Mouse (Mus musculus) frontal cortex, adult 2 months (tissue): ENCODE measurements around the gene Vps72. TPM values are rescaled to one million over a fixed set of nuclear protein-coding genes. Genes with fewer than 3 reads are reported as not detected.
"Not testable (repeated sequence)": the region's sequence is repeated elsewhere in the genome, so short reads cannot be mapped to it uniquely, and the experiment has no call there.

Source experiments
- DNase-seq, 2 experiments: peaks; one replicate each; pipeline ENCODE4 v3.0.0; 2022; ENCODE audit warnings: low spot score in 1 of 2; ENCODE audit errors: extremely low spot score in 1 of 2
- polyA plus RNA-seq: library from polyadenylated mRNA; depleted of rRNA; stranded (reverse); fragments of >200 nt; gene quantifications from 2 replicates; pipeline ENCODE4 v1.2.3, GENCODE M21; 2012; rRNA removed

Gene Vps72
- polyA plus RNA-seq: 58.0 and 60.9 TPM in 2 replicates

DNA sequence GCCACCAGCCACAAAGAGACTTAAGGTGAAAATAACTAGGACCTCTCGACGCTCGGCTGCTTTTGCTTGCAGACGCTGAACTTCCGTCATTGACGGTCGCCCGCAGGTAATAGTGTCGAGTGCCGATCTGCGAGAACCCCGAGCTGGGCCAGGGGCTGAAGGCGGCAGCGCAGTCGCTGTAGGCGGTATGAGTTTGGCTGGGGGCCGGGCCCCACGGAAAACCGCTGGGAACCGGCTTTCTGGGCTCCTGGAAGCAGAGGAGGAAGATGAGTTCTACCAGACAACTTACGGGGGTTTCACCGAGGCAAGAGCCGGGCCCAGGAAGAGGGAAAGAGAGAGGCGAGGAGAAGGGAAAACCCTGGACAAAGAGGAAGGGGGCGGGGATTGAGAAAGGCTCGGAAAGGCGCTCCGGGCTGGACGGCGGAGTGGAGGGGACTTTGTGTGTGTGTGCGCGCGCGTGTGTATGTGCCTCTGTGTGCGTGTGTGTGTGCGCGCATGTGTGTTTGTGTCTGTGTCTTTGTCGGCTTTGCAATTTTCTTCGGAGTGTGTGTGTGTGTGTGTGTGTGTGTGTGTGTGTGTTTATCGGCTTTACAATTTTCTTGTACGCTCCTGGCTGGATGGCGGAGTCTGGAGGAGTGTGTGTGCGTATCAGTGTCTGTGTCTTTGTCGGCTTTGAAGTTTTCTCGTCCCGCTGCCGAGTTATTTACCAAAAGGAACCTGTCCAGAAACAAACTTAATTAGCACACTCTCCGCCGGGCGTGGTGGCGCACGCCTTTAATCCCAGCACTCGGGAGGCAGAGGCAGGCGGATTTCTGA, at the start of gene Vps72:
TSS of gene Vps72 (plus strand) at position 112 of the 816 bp plus-strand sequence.
- peak; percentile 87 to 94 for DNase-seq

DNA sequence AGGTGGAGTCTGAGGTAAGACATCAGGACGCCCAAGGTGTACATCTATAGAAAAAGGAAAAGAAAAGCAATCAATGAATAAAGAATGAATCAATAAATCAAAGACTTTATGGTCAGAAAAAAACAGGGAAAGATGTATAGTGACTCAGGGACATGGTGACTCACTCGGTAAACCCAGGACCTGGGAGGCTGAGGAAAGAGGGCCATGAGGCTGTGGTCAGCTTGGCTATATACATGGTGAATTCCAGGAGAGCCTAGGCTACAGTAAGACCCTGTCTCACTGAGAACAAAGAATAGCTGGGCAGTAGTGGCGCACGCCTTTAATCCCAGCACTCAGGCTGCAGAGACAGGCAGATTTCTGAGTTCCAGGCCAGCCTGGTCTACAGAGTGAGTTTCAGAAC, 47.1 kb upstream of the Vps72 start:
- no peak for DNase-seq

DNA sequence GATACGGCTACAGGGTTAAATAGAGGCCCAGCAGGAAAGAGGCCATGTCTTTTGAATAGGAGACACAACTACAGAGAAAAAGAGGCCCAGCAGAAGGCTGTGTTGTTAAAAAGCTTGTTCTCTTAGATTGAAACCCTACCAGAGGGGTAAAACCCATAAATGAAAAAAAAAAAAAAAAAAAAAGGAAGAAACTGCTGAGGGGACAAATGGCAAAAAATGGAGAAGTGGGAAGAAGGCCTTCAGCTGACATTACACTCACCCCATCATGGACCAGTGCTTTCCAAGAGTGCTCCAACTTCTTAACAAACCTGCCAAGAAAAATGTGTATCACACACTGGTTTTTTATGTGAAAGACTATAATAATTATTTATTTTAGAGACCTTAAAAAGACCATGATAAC, 45.3 kb upstream of the Vps72 start:
- DNase-seq: no peak

DNA sequence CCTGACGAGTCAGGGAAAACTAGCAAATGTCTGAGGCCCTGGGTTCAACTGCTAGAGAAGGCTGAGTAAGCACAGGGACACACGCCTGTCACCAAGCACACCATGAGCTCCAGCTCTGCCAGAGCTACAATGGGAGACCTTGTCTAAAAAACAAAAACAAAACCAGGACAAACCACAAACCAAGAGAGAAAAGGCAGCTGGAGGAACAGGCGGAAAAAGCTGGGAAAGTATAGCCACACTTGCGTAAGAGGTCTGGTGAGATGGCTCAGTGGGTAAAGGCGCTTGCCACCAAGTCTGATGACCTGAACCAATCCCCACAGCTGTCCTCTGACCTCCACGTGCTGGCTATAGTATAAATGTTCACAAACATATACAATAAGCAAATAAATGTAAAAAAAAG, 44.7 kb upstream of the Vps72 start:
- no peak for DNase-seq

- DNase-seq: peak; percentile 38 to 58
These were observed 44.3 kb upstream of the Vps72 start for GRCm38 (mm10) chr3:95066570-95066969.

GRCm38 (mm10) chr3:95071606-95072005, 39.2 kb upstream of the Vps72 start:
- no peak for DNase-seq

GRCm38 (mm10) chr3:95088071-95088470, 22.8 kb upstream of the Vps72 start:
- no peak for DNase-seq

GRCm38 (mm10) chr3:95100854-95101253, 10.0 kb upstream of the Vps72 start:
- no peak for DNase-seq

- peak in 1 of 2 experiments; percentile 75 for DNase-seq
These were observed 5.7 kb upstream of the Vps72 start for GRCm38 (mm10) chr3:95105121-95105520.

- DNase-seq: peak in 1 of 2 experiments; percentile 35
These were observed 5.1 kb upstream of the Vps72 start for GRCm38 (mm10) chr3:95105586-95106337.

GRCm38 (mm10) chr3:95106338-95107117, 4.3 kb upstream of the Vps72 start, which contains the start of gene Pip5k1a:
Gene Pip5k1a, minus strand, starts transcription at chr3:95106930.
- peak; percentile 95 to 99 for DNase-seq

DNA sequence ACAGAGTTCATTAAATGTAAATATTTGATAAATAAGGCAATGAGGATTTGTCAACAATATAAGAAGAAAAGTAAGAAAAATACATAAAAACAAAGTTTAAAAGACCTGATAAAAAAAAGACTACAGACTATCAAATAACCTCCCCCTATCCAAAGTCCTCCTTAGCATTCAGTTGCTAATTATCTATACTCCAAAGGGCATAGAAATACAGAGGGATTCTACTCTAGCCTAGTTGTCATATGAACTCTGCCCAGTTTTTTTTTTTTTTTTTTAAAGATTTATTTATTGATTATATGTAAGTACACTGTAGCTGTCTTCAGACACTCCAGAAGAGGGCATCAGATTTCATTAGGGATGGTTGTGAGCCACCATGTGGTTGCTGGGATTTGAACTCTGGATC, 3.5 kb upstream of the Vps72 start:
- not testable (repeated sequence) for DNase-seq

DNA sequence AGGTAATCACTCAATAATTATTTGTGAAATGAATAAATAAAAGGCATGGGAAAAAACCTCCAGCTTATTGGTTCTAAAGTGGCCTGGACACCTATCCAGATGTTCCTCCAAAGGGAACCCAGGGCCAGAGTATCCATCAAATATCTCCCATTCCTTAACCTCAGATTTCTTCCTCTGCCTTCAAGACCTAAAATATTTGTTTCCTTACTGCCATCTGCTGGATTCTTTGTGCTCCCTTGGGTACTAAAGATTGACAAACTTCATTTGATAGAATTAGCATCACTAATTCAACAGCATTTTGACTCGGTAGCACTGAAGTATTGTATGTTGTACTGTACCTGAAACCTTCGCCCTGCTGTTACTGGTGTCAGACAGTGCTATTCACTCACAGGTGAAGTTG, 2.9 kb upstream of the Vps72 start:
- DNase-seq: peak in 1 of 2 experiments; percentile 57

GRCm38 (mm10) chr3:95112760-95113159, 1.9 kb downstream of the Vps72 start:
- no peak for DNase-seq

GRCm38 (mm10) chr3:95117751-95118150, 6.9 kb downstream of the Vps72 start:
- no peak for DNase-seq

GRCm38 (mm10) chr3:95121580-95121979, 10.8 kb downstream of the Vps72 start:
- DNase-seq: no peak

GRCm38 (mm10) chr3:95124246-95124645, 13.4 kb downstream of the Vps72 start, which contains the start of gene Tmod4:
Gene Tmod4, plus strand, starts transcription at chr3:95124476.
- no peak for DNase-seq

GRCm38 (mm10) chr3:95124972-95125371, 14.2 kb downstream of the Vps72 start:
- DNase-seq: peak in 1 of 2 experiments; percentile 55

GRCm38 (mm10) chr3:95129226-95129651, 18.4 kb downstream of the Vps72 start:
- no peak for DNase-seq

DNA sequence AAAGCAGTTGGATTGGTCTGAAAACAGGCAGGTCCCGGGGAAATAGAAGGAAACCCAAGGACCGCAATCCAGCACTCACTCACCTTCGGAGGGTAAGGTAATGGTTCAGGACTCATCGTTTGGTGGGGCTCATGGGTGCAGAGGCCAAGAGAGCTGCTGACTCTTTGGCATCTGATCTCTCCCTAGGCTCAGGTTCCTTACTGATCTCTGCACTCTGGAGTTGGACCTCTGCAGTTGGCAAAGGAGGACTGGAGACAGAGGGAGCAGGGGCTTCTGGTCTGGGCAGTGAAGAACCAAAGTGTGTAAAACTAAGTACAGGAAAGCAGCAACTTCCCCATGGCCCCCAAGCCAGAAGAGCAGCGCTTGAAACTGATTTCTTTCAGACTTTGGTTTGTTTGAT, 19.3 kb downstream of the Vps72 start:
- DNase-seq: no peak

GRCm38 (mm10) chr3:95132389-95132788, 21.6 kb downstream of the Vps72 start:
- not testable (repeated sequence) for DNase-seq
